Mouse (Mus musculus) hindbrain, postnatal 0 days (tissue): ENCODE measurements around the gene Stard3. TPM values are rescaled to one million over a fixed set of nuclear protein-coding genes. Genes with fewer than 3 reads are reported as not detected.

Experiments
- ATAC-seq: fragments of 200-750 bp; cut with Nextera tagmentation; 2 replicates; pipeline ENCODE4 v1.8.0; 2017; ENCODE audit warnings: mild to moderate bottlenecking, moderate TSS enrichment, moderate library complexity
- DNase-seq: peaks from one replicate; pipeline ENCODE4 v3.0.0-alpha.2; 2015; ENCODE audit warnings: low spot score
- H3K27ac ChIP-seq: fragments of 300-500 bp; sonication (generic); 2 replicates; pipeline ENCODE4 v1.5.1; 2014; ENCODE audit warnings: mild to moderate bottlenecking
- H3K27me3 ChIP-seq: fragments of 300-500 bp; sonication (generic); 2 replicates; pipeline ENCODE4 v1.6.1; 2014; ENCODE audit warnings: low read length, mixed read lengths; ENCODE audit not compliant: insufficient read depth
- H3K36me3 ChIP-seq: fragments of 300-500 bp; sonication (generic); 2 replicates; pipeline ENCODE4 v1.6.1; 2014; ENCODE audit warnings: low read length, mixed read lengths; ENCODE audit not compliant: insufficient read depth
- H3K4me1 ChIP-seq: fragments of 300-500 bp; sonication (generic); 2 replicates; pipeline ENCODE4 v1.6.1; 2014; ENCODE audit warnings: antibody characterized with exemption, low read length, mixed read lengths; ENCODE audit not compliant: insufficient read depth
- H3K4me2 ChIP-seq: fragments of 300-500 bp; sonication (generic); 2 replicates; pipeline ENCODE4 v1.6.1; 2014; ENCODE audit warnings: low read depth, mild to moderate bottlenecking, low read length, moderate library complexity, mixed read lengths
- H3K4me3 ChIP-seq: fragments of 300-500 bp; sonication (generic); 2 replicates; pipeline ENCODE4 v1.5.1; 2014; ENCODE audit warnings: low read length
- H3K9ac ChIP-seq: fragments of 300-500 bp; sonication (generic); replicated peaks from 2 replicates; pipeline ENCODE4 v1.6.1; 2014; ENCODE audit warnings: mild to moderate bottlenecking, low read length, moderate library complexity, mixed read lengths
- H3K9me3 ChIP-seq: fragments of 300-500 bp; sonication (generic); 2 replicates; pipeline ENCODE4 v1.6.1; 2016; ENCODE audit warnings: low read length, mixed read lengths
- CTCF ChIP-seq: IDR thresholded peaks from 2 replicates; pipeline ENCODE4 v1.5.1; 2016; ENCODE audit warnings: antibody characterized with exemption, control low read depth, low read depth
- WGBS: fragments of 180-500 bp; shearing (Covaris S2); extraction: QIAGEN DNeasy Blood & Tissue Kit; methylation state at CpG from one replicate; pipeline ENCODE4 v1.1.7; 2014; 5-methylcytosine and 5-hydroxymethylcytosine counted together
- polyA plus RNA-seq: library from polyadenylated mRNA; unstranded; fragments of >200 nt; fragmentation: Nextera tagmentation; extraction: Ambion mirVana; gene quantifications from 2 replicates; pipeline ENCODE4 v1.2.1, GENCODE M21; 2015
- total RNA-seq: library from RNA; depleted of rRNA; stranded (reverse); fragments of >200 nt; gene quantifications from 2 replicates; pipeline ENCODE4 v1.2.3, GENCODE M21; 2014

Gene Stard3
- total and polyA plus RNA-seq, 2 experiments from 2014 or later: 28.4 to 52.4 TPM

DNA sequence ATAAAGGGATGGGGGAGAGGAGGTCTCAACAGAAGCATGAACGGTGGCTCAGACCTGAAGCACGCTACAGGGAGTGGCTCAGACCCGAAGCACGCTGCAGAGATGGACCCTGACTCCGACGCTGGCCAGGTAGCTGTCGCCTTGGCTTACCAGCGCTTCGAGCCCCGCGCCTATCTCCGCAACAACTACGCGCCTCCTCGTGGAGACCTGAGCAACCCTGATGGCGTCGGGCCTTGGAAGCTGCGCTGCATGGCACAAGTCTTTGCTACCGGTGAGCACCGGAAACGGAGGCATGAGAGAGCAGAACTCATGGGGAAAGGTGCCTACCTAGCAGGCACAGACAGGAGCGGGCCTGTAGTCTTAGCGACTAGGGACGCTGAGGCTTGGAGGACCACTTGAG is 28.4 kb downstream of the Stard3 start:
- Histone ChIP-seq H3K9me3 (no peaks in the 10 kb centered on the region), H3K4me2 (no peak overlapping the region), H3K27me3 (peaks cover 5% of the 10 kb centered on the region; the same call in 1 of the 2 replicates), H3K36me3 (no peaks in the 10 kb centered on the region), H3K4me1 (no peaks in the 10 kb centered on the region), H3K9ac (no peak overlapping the region), H3K4me3 (no peak overlapping the region), H3K27ac (no peak overlapping the region)
- DNase-seq (no peak), ATAC-seq (no peak)
- peak; percentile 25; the same call in 1 of the 2 replicates for TF ChIP-seq CTCF
- 21% methylated on average over 24 of the region's 24 CpGs for WGBS

- H3K9me3 ChIP-seq: no peaks in the 10 kb centered on the region
- H3K4me3 ChIP-seq: no peak overlapping the region
- WGBS: 60% methylated on average over 14 of the region's 14 CpGs
- H3K27ac ChIP-seq: no peak overlapping the region
- ATAC-seq (no peak), DNase-seq (no peak)
- no peaks in the 10 kb centered on the region for H3K4me1 ChIP-seq
- peaks cover 5% of the 10 kb centered on the region; the same call in 1 of the 2 replicates for H3K27me3 ChIP-seq
- H3K4me2 ChIP-seq: no peak overlapping the region
- H3K36me3 ChIP-seq: no peaks in the 10 kb centered on the region
- H3K9ac ChIP-seq: no peak overlapping the region
- TF ChIP-seq CTCF: no peak
Measured at GRCm38 (mm10) chr11:98387056-98387577, 28.9 kb downstream of the Stard3 start.

- Histone ChIP-seq H3K27ac (no peak overlapping the region), H3K9ac (no peak overlapping the region), H3K27me3 (peaks cover 5% of the 10 kb centered on the region; the same call in 1 of the 2 replicates), H3K4me1 (no peaks in the 10 kb centered on the region), H3K36me3 (no peaks in the 10 kb centered on the region), H3K4me3 (no peak overlapping the region), H3K4me2 (no peak overlapping the region), H3K9me3 (no peaks in the 10 kb centered on the region)
- WGBS: 76% methylated on average over 10 of the region's 10 CpGs
- TF ChIP-seq CTCF: no peak
- no peak for DNase-seq
- ATAC-seq: no peak
Measured at GRCm38 (mm10) chr11:98388282-98388681, 30.1 kb downstream of the Stard3 start.

GRCm38 (mm10) chr11:98389221-98389780 is 31.1 kb downstream of the Stard3 start:
- H3K4me2 ChIP-seq: no peak overlapping the region
- peaks cover 5% of the 10 kb centered on the region; the same call in 1 of the 2 replicates for H3K27me3 ChIP-seq
- peak; percentile 77 for DNase-seq
- no peaks in the 10 kb centered on the region for H3K36me3 ChIP-seq
- no peak overlapping the region for H3K4me3 ChIP-seq
- 0 out of 2 replicates have a peak, but pooled peaks have one; percentile 10 for ATAC-seq
- peak; percentile 74 for TF ChIP-seq CTCF
- H3K4me1 ChIP-seq: no peaks in the 10 kb centered on the region; the same call in 1 of the 2 replicates
- 34% methylated on average over 9 of the region's 9 CpGs for WGBS
- H3K9ac ChIP-seq: no peak overlapping the region
- H3K9me3 ChIP-seq: no peaks in the 10 kb centered on the region
- H3K27ac ChIP-seq: no peak overlapping the region

- Histone ChIP-seq H3K4me1 (no peaks in the 10 kb centered on the region; the same call in 1 of the 2 replicates), H3K9me3 (no peaks in the 10 kb centered on the region), H3K4me3 (no peak overlapping the region), H3K27ac (no peak overlapping the region), H3K9ac (no peak overlapping the region), H3K36me3 (no peaks in the 10 kb centered on the region), H3K4me2 (no peak overlapping the region), H3K27me3 (peaks cover 5% of the 10 kb centered on the region; the same call in 1 of the 2 replicates)
- no peak for TF ChIP-seq CTCF
- ATAC-seq (no peak), DNase-seq (no peak)
- 81% methylated on average over 9 of the region's 12 CpGs for WGBS
Measured at GRCm38 (mm10) chr11:98390141-98390540, 32.0 kb downstream of the Stard3 start.

- Histone ChIP-seq H3K27me3 (peaks cover 4% of the 10 kb centered on the region; the same call in 1 of the 2 replicates), H3K27ac (no peak overlapping the region), H3K4me1 (no peaks in the 10 kb centered on the region; the same call in 1 of the 2 replicates), H3K9me3 (no peaks in the 10 kb centered on the region), H3K4me3 (no peak overlapping the region), H3K36me3 (no peaks in the 10 kb centered on the region), H3K9ac (no peak overlapping the region), H3K4me2 (no peak overlapping the region)
- no peak for DNase-seq
- 25% methylated on average over 7 of the region's 8 CpGs for WGBS
- no peak for TF ChIP-seq CTCF
- no peak for ATAC-seq
Measured at GRCm38 (mm10) chr11:98392034-98392433, 33.9 kb downstream of the Stard3 start.

DNA sequence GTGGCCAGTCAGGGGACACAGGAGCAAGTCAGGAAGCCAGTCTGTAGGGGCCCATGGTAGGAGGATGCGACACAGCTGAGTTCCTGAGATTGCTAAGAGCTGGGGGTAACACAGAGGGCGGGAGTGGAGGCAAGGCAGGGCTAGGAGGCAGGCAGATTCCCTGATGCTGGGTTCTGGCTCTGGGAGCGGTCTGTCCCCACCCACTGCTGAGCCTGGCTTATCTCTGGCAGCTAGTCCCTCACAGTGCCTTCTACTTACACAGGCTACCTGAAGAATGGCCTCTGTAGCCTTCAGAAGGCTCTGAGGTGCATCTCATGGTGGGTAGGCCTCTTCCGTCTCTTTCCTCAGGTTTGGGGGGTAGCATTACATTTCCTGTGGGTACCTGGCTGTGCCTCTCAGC is 34.5 kb downstream of the Stard3 start:
- no peak overlapping the region for H3K4me3 ChIP-seq
- H3K4me1 ChIP-seq: no peaks in the 10 kb centered on the region; the same call in 1 of the 2 replicates
- H3K9ac ChIP-seq: no peak overlapping the region
- ATAC-seq (no peak), DNase-seq (no peak)
- H3K9me3 ChIP-seq: no peaks in the 10 kb centered on the region
- no peaks in the 10 kb centered on the region for H3K27me3 ChIP-seq
- 61% methylated on average over 4 of the region's 4 CpGs for WGBS
- H3K4me2 ChIP-seq: no peak overlapping the region
- no peak for TF ChIP-seq CTCF
- H3K27ac ChIP-seq: no peak overlapping the region
- no peaks in the 10 kb centered on the region for H3K36me3 ChIP-seq
